Mouse (Mus musculus) CH12.LX (cell line): ENCODE results near the gene Inpp5e. TPM values are rescaled to one million over a fixed set of nuclear protein-coding genes. Genes with fewer than 3 reads are reported as not detected.

Experiments used
- DNase-seq: peaks from one replicate; pipeline ENCODE4 v3.0.0-alpha.2; 2013; ENCODE audit errors: extremely low read depth
- H3K27ac ChIP-seq: 2 replicates; pipeline ENCODE4 v1.5.1; 2012; ENCODE audit warnings: low read depth, mild to moderate bottlenecking, control low read depth, moderate library complexity; ENCODE audit not compliant: insufficient read depth
- H3K27me3 ChIP-seq: replicated peaks from 2 replicates; pipeline ENCODE3; 2012; ENCODE audit warnings: inconsistent platforms
- H3K36me3 ChIP-seq, 2 experiments: replicated peaks in 1 of 2; 2 replicates each; pipeline versions ENCODE3 to v1.6.1; 2012; ENCODE audit warnings: inconsistent platforms in 1 of 2, low read length in 1 of 2, mild to moderate bottlenecking in 1 of 2, mixed read lengths in 1 of 2, moderate library complexity in 1 of 2; ENCODE audit not compliant: control insufficient read depth in 1 of 2, insufficient read depth in 1 of 2
- H3K4me1 ChIP-seq, 2 experiments: 2 replicates each; pipeline ENCODE4 v1.6.1; 2012; ENCODE audit warnings: inconsistent platforms in 1 of 2, moderate library complexity in 1 of 2; ENCODE audit not compliant: insufficient read depth in 2 of 2, control insufficient read depth in 1 of 2
- H3K4me2 ChIP-seq: 2 replicates; pipeline ENCODE4 v1.6.1; 2012; ENCODE audit warnings: low read depth, mild to moderate bottlenecking, control low read depth; ENCODE audit not compliant: poor library complexity, insufficient read depth, severe bottlenecking
- H3K4me3 ChIP-seq, 3 experiments: fragments of 150-350 bp in 1 of 3; sonication (generic) in 1 of 3; replicated peaks in 1 of 3; 2 replicates each; pipeline versions ENCODE3 to v1.5.1; 2011 to 2012; ENCODE audit warnings: low read depth in 2 of 3, low read length in 2 of 3, mild to moderate bottlenecking in 2 of 3, moderate library complexity in 2 of 3, control low read depth in 1 of 3, improper control_type of control experiment in 1 of 3, inconsistent platforms in 1 of 3, mixed read lengths in 1 of 3; ENCODE audit not compliant: poor library complexity in 1 of 3
- H3K79me2 ChIP-seq: replicated peaks from 2 replicates; pipeline ENCODE4 v1.6.1; 2012; ENCODE audit warnings: mild to moderate bottlenecking, moderate library complexity; ENCODE audit not compliant: control insufficient read depth, poor library complexity, insufficient read depth, severe bottlenecking; ENCODE audit errors: extremely low read depth
- H3K9ac ChIP-seq: 2 replicates; pipeline ENCODE4 v1.6.1; 2012; ENCODE audit warnings: low read depth, mild to moderate bottlenecking, control low read depth, moderate library complexity; ENCODE audit not compliant: insufficient read depth
- H3K9me3 ChIP-seq: replicated peaks from 2 replicates; pipeline ENCODE3; 2012; ENCODE audit warnings: low read length, inconsistent platforms, mixed read lengths
- BHLHE40 ChIP-seq: IDR thresholded peaks from 2 replicates; pipeline ENCODE4 v1.6.1; 2011; ENCODE audit warnings: mild to moderate bottlenecking, low read depth, low read length, improper control_type of control experiment
- CHD1 ChIP-seq: IDR thresholded peaks from 2 replicates; pipeline ENCODE4 v1.6.1; 2012; ENCODE audit warnings: low read depth, low read length, improper control_type of control experiment, inconsistent platforms
- CHD2 ChIP-seq: IDR thresholded peaks from 2 replicates; pipeline ENCODE4 v1.6.1; 2011; ENCODE audit warnings: low read length, improper control_type of control experiment
- CTCF ChIP-seq, 2 experiments: IDR thresholded peaks in 1 of 2; conservative IDR thresholded peaks in 1 of 2; 2 replicates each; pipeline ENCODE4 v1.5.1; 2011 to 2012; ENCODE audit warnings: low read depth in 2 of 2, low read length in 2 of 2, improper control_type of control experiment in 1 of 2, inconsistent platforms in 1 of 2, mild to moderate bottlenecking in 1 of 2, moderate library complexity in 1 of 2
- E2F4 ChIP-seq: IDR thresholded peaks from 2 replicates; pipeline ENCODE4 v1.6.1; 2011; ENCODE audit warnings: low read depth, low read length, improper control_type of control experiment; ENCODE audit not compliant: insufficient replicate concordance
- ELF1 ChIP-seq: IDR thresholded peaks from 2 replicates; pipeline ENCODE4 v1.6.1; 2014; ENCODE audit warnings: low read depth, mild to moderate bottlenecking, inconsistent platforms, low read length, improper control_type of control experiment
- EP300 ChIP-seq: IDR thresholded peaks from 2 replicates; pipeline ENCODE4 v1.6.1; 2011; ENCODE audit warnings: low read length, improper control_type of control experiment
- ETS1 ChIP-seq: conservative IDR thresholded peaks from 2 replicates; pipeline ENCODE4 v1.6.1; 2012; ENCODE audit warnings: low read depth, mild to moderate bottlenecking, inconsistent platforms, low read length, improper control_type of control experiment, moderate library complexity
- GABPA ChIP-seq: IDR thresholded peaks from 2 replicates; pipeline ENCODE4 v1.6.1; 2012; ENCODE audit warnings: low read depth, low read length, improper control_type of control experiment, inconsistent platforms; ENCODE audit not compliant: insufficient replicate concordance
- HCFC1 ChIP-seq: IDR thresholded peaks from 2 replicates; pipeline ENCODE4 v1.6.1; 2012; ENCODE audit warnings: low read depth, mild to moderate bottlenecking, inconsistent platforms, low read length, improper control_type of control experiment
- IRF4 ChIP-seq: IDR thresholded peaks from 2 replicates; pipeline ENCODE4 v1.6.1; 2014; ENCODE audit warnings: low read depth, mild to moderate bottlenecking, inconsistent platforms, low read length, improper control_type of control experiment
- JUN ChIP-seq: IDR thresholded peaks from 2 replicates; pipeline ENCODE4 v1.6.1; 2011; ENCODE audit warnings: low read depth, mild to moderate bottlenecking, low read length, improper control_type of control experiment, moderate library complexity; ENCODE audit not compliant: insufficient read depth
- JUND ChIP-seq: conservative IDR thresholded peaks from 2 replicates; pipeline ENCODE4 v1.6.1; 2011; ENCODE audit warnings: low read depth, low read length, improper control_type of control experiment
- KAT2A ChIP-seq: IDR thresholded peaks from 2 replicates; pipeline ENCODE4 v1.6.1; 2012; ENCODE audit warnings: low read length, improper control_type of control experiment, inconsistent platforms; ENCODE audit not compliant: insufficient replicate concordance
- MAFK ChIP-seq: IDR thresholded peaks from 2 replicates; pipeline ENCODE4 v1.6.1; 2011; ENCODE audit warnings: low read length, improper control_type of control experiment; ENCODE audit not compliant: insufficient replicate concordance
- MAX ChIP-seq: IDR thresholded peaks from 2 replicates; pipeline ENCODE4 v1.6.1; 2011; ENCODE audit warnings: low read length, improper control_type of control experiment
- MAZ ChIP-seq: IDR thresholded peaks from 2 replicates; pipeline ENCODE4 v1.6.1; 2012; ENCODE audit warnings: low read depth, mild to moderate bottlenecking, inconsistent platforms, low read length, improper control_type of control experiment, moderate library complexity
- MEF2A ChIP-seq: IDR thresholded peaks from 2 replicates; pipeline ENCODE4 v1.6.1; 2014; ENCODE audit warnings: low read depth, mild to moderate bottlenecking, inconsistent platforms, low read length, improper control_type of control experiment, borderline replicate concordance
- MXI1 ChIP-seq: IDR thresholded peaks from 2 replicates; pipeline ENCODE4 v1.6.1; 2011; ENCODE audit warnings: mild to moderate bottlenecking, low read depth, low read length, improper control_type of control experiment
- MYC ChIP-seq: IDR thresholded peaks from 2 replicates; pipeline ENCODE4 v1.6.1; 2011; ENCODE audit warnings: low read depth, mild to moderate bottlenecking, improper control_type of control experiment, low read length
- NELFE ChIP-seq: IDR thresholded peaks from 2 replicates; pipeline ENCODE4 v1.6.1; 2011; ENCODE audit warnings: low read depth, low read length, improper control_type of control experiment
- NRF1 ChIP-seq: IDR thresholded peaks from 2 replicates; pipeline ENCODE4 v1.6.1; 2014; ENCODE audit warnings: low read depth, mild to moderate bottlenecking, inconsistent platforms, low read length, improper control_type of control experiment, moderate library complexity
- PAX5 ChIP-seq: IDR thresholded peaks from 2 replicates; pipeline ENCODE4 v1.6.1; 2012; ENCODE audit warnings: low read length, inconsistent platforms, mixed read lengths
- POLR2A ChIP-seq: IDR thresholded peaks from 2 replicates; pipeline ENCODE4 v1.6.1; 2011; ENCODE audit warnings: low read depth, mild to moderate bottlenecking, improper control_type of control experiment, low read length
- POLR2AphosphoS2 ChIP-seq: IDR thresholded peaks from 2 replicates; pipeline ENCODE4 v1.6.1; 2011; ENCODE audit warnings: low read depth, low read length, improper control_type of control experiment
- RAD21 ChIP-seq: IDR thresholded peaks from 2 replicates; pipeline ENCODE4 v1.6.1; 2011; ENCODE audit warnings: low read depth, mild to moderate bottlenecking, low read length, improper control_type of control experiment, moderate library complexity
- RCOR1 ChIP-seq: conservative IDR thresholded peaks from 2 replicates; pipeline ENCODE4 v1.6.1; 2012; ENCODE audit warnings: low read depth, mild to moderate bottlenecking, inconsistent platforms, low read length, improper control_type of control experiment
- SIN3A ChIP-seq: IDR thresholded peaks from 2 replicates; pipeline ENCODE4 v1.6.1; 2012; ENCODE audit warnings: low read length, improper control_type of control experiment, inconsistent platforms
- SMC3 ChIP-seq: IDR thresholded peaks from 2 replicates; pipeline ENCODE4 v1.6.1; 2011; ENCODE audit warnings: low read depth, low read length, improper control_type of control experiment
- TBP ChIP-seq: conservative IDR thresholded peaks from 2 replicates; pipeline ENCODE4 v1.6.1; 2011; ENCODE audit warnings: low read depth, low read length, improper control_type of control experiment
- TCF12 ChIP-seq: IDR thresholded peaks from 2 replicates; pipeline ENCODE4 v1.6.1; 2014; ENCODE audit warnings: low read depth, mild to moderate bottlenecking, inconsistent platforms, low read length, improper control_type of control experiment
- UBTF ChIP-seq: IDR thresholded peaks from 2 replicates; pipeline ENCODE4 v1.6.1; 2012; ENCODE audit warnings: low read depth, mild to moderate bottlenecking, inconsistent platforms, low read length, improper control_type of control experiment, moderate library complexity
- USF1 ChIP-seq: IDR thresholded peaks from 2 replicates; pipeline ENCODE4 v1.6.1; 2014; ENCODE audit warnings: low read depth, mild to moderate bottlenecking, inconsistent platforms, low read length, improper control_type of control experiment
- USF2 ChIP-seq: conservative IDR thresholded peaks from 2 replicates; pipeline ENCODE4 v1.6.1; 2011; ENCODE audit warnings: low read depth, low read length, improper control_type of control experiment
- ZC3H11A ChIP-seq: IDR thresholded peaks from 2 replicates; pipeline ENCODE4 v1.6.1; 2012; ENCODE audit warnings: low read depth, mild to moderate bottlenecking, inconsistent platforms, low read length, improper control_type of control experiment
- ZKSCAN1 ChIP-seq: IDR thresholded peaks from 2 replicates; pipeline ENCODE4 v1.6.1; 2012; ENCODE audit warnings: low read depth, inconsistent platforms, low read length, improper control_type of control experiment, borderline replicate concordance
- ZMIZ1 ChIP-seq: IDR thresholded peaks from 2 replicates; pipeline ENCODE4 v1.6.1; 2012; ENCODE audit warnings: low read depth, mild to moderate bottlenecking, inconsistent platforms, low read length, improper control_type of control experiment
- ZNF384 ChIP-seq: IDR thresholded peaks from 2 replicates; pipeline ENCODE4 v1.6.1; 2012; ENCODE audit warnings: low read depth, low read length, improper control_type of control experiment, inconsistent platforms
- dilution Hi-C: fragments of 300-500 bp; cut with MboI; formaldehyde crosslinking; loops from 2 replicates; pipeline ENCODE4 v1.14.3; 2020; ENCODE audit warnings: low sequenced_read_pairs; ENCODE audit not compliant: extremely low pct_unique_long_range_greater_than_20kb, extremely low pct_ligation_motif_present
- in situ Hi-C: fragments of 300-500 bp; cut with MboI; formaldehyde crosslinking; loops from 3 replicates; pipeline ENCODE4 v1.14.3; 2019; ENCODE audit warnings: low sequenced_read_pairs, low pct_ligation_motif_present, low pct_unique_long_range_greater_than_20kb, mixed read lengths
- polyA plus RNA-seq: library from polyadenylated mRNA; unstranded; fragments of >175 nt; gene quantifications from 2 replicates; pipeline ENCODE4 v1.2.1, GENCODE M21; 2012; ENCODE audit warnings: low read depth; ENCODE audit not compliant: insufficient read length
- total RNA-seq, 2 experiments: library from RNA; depleted of rRNA; stranded (reverse); fragments of 300-350 nt in 1 of 2; fragments of >200 nt in 1 of 2; gene quantifications; 2 replicates each; pipeline ENCODE4 v1.2.3; 2012 to 2014

The Inpp5e gene
- total and polyA plus RNA-seq, 3 experiments: 5.2 to 10.2 (median 9.6) TPM

- DNase-seq: peak; percentile 100
- dilution Hi-C loops: no loop called here
- H3K4me3 ChIP-seq: peak within 1 kb of the TSS; percentile 84 to 94 (median 87)
Observed at GRCm38 (mm10) chr2:26444946-26445665, 36.1 kb upstream of the Inpp5e start, which contains the start of gene Sec16a. Sec16a (minus strand) TSS chr2:26445216.

GRCm38 (mm10) chr2:26444368-26444767 is 35.4 kb upstream of the Inpp5e start:
- Histone ChIP-seq H3K4me3 (peak overlapping the region; percentile 80 to 94 (median 86)), H3K4me1 (peaks cover 9 to 37% of the 10 kb centered on the region in 2 experiments), H3K27me3 (no peaks in the 10 kb centered on the region), H3K36me3 (peaks cover 24 to 37% of the 10 kb centered on the region in 2 experiments), H3K9me3 (no peaks in the 10 kb centered on the region), H3K4me2 (peak overlapping the region; percentile 92), H3K27ac (peak overlapping the region; percentile 33; the same call in 1 of the 2 replicates), H3K9ac (peak overlapping the region; percentile 76), H3K79me2 (peaks cover 33% of the 10 kb centered on the region)
- dilution Hi-C loops: no loop called here
- in situ Hi-C loops: no loop called here
- no peak for TF ChIP-seq ZKSCAN1
- peak; percentile 13 for DNase-seq

More at GRCm38 (mm10) chr2:26444946-26445665, 36.1 kb upstream of the Inpp5e start, which contains the start of gene Sec16a:
- TF ChIP-seq NRF1 (peak; percentile 55), MAZ (no peak), POLR2A (peak; percentile 81), EP300 (0 out of 2 replicates have a peak, but pooled peaks have one; percentile 21), CTCF (conservative IDR thresholded peaks at IDR 0.05 in 1 of 2, IDR thresholded peaks at IDR 0.05 in 1 of 2; ENCODE audit: low read depth in 2 of 2, low read length in 2 of 2) (no peak), USF2 (no peak), JUN (no peak), TBP (peak; percentile 73; the same call in 1 of the 2 replicates), HCFC1 (peak; percentile 71), KAT2A (peak; percentile 63; the same call in 1 of the 2 replicates), RCOR1 (0 out of 2 replicates have a peak, but pooled peaks have one; percentile 34), ETS1 (peak; percentile 11; the same call in 1 of the 2 replicates), E2F4 (no peak), MAFK (no peak), MXI1 (no peak), PAX5 (no peak), IRF4 (peak; percentile 43), CHD1 (no peak), CHD2 (no peak), RAD21 (no peak), MEF2A (peak; percentile 41; the same call in 1 of the 2 replicates), GABPA (no peak), ZC3H11A (no peak), JUND (no peak), SIN3A (peak; percentile 81), UBTF (0 out of 2 replicates have a peak, but pooled peaks have one; percentile 62), MYC (no peak), TCF12 (peak; percentile 95), ZKSCAN1 (no peak), ZMIZ1 (peak; percentile 89), BHLHE40 (peak; percentile 29; the same call in 1 of the 2 replicates), POLR2AphosphoS2 (no peak), SMC3 (no peak), USF1 (no peak), ZNF384 (no peak), MAX (peak; percentile 43; the same call in 1 of the 2 replicates), ELF1 (peak; percentile 63; the same call in 1 of the 2 replicates), NELFE (peak; percentile 88)
- TF ChIP-seq, all 38 proteins: peak for 18
- Histone ChIP-seq H3K27ac (peak within 1 kb of the TSS; percentile 33), H3K27me3 (no peaks in the 10 kb centered on the region), H3K4me2 (peak within 1 kb of the TSS; percentile 92), H3K79me2 (peaks cover 33% of the 10 kb centered on the region), H3K9me3 (no peaks in the 10 kb centered on the region), H3K9ac (peak within 1 kb of the TSS; percentile 76), H3K4me1 (peaks cover 9 to 41% of the 10 kb centered on the region in 2 experiments), H3K36me3 (peaks cover 17 to 32% of the 10 kb centered on the region in 2 experiments)
- in situ Hi-C loops: no loop called here
